Mouse (Mus musculus): ENCODE measurements at regions not wholly inside any gene's neighbourhood (a gene's known extent, or its start where the extent isn't known, plus 50 kb on each side); places are given as distances from the start of the nearest gene placed in this dataset.

GRCm38 (mm10) chr5:28919296-28920063 is 276.3 kb upstream of the Rnf32 start:
- no peak for DNase-seq (ENCODE audit: low spot score in 2 of 2)

GRCm38 (mm10) chr5:28904500-28904899 is 291.3 kb upstream of the Rnf32 start:
- DNase-seq (ENCODE audit: low spot score in 2 of 2) = no peak

GRCm38 (mm10) chr5:28903805-28904320 is 291.9 kb upstream of the Rnf32 start:
- DNase-seq (ENCODE audit: low spot score in 2 of 2) = no peak

GRCm38 (mm10) chr5:28892703-28893249 is 303.0 kb upstream of the Rnf32 start:
- DNase-seq (ENCODE audit: low spot score in 2 of 2) = no peak

DNA sequence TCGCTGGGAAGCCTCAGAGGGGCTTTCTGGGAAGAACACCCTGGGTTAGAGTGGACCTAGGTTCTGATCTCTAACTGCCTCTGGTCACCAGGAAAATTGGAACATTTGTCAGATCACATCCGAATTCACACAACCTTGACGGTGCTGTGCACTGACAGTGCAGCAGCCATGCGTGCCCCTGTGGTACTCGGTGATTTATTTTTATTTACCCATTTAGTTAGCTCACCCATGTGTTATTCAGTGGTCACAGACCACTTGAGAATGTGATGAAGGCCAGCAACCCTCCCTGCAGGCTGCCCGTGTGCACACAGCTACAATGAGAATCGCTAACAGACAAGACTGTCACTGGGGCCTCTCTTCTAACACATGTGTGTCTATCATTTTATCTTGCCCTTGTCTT is 303.8 kb upstream of the Rnf32 start:
- DNase-seq (ENCODE audit: low spot score in 2 of 2) = no peak

DNA sequence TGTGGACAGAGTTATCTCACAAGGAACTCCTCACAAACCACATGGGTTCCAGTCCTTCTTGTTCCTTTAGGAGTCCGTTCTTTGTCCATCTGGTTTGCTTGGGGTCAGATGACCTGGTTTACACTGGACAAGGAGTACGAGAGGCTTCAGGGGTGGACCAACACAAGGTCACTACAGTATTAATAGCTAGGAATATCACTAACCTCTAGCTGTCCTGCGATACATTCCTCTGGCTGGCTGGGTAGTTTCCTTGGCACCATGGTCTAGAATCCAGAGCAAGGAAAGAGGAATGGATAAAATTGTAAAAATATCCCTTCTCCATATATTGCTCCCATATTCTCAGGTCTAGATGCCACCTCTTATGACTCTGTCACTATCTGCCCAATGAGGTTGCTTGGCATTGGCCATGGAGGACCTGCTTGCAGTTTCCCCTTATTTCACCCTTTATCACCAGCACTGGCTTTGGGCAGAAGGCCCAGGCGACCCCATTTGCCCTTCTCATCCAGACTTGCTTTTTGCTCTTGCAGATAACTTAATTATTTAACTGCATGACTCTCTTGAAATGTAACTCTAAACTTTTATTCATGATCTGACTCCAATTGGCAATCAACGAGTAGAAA is 310.9 kb upstream of the Rnf32 start:
- no peak for DNase-seq (ENCODE audit: low spot score in 2 of 2)

DNA sequence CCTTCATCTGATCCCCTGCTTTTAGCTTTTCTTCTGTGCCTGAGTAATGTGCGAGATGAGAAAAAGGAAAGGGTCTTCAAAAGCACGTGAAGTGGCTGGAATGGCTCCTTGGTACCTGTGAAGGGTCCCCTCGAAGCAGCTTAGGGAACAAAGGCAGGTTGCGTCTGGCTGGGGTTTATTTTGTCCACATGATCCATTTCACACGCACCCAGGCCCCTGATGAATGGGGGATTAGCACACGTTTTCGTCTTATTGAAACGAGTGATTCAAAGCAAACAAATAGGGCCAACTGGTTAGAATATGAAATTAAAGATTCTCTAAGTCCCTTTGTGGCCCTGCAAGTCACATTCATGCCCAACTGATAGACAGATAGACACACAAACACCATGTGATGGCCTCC is 319.6 kb upstream of the Rnf32 start:
- no peak for DNase-seq (ENCODE audit: low spot score in 2 of 2)

DNA sequence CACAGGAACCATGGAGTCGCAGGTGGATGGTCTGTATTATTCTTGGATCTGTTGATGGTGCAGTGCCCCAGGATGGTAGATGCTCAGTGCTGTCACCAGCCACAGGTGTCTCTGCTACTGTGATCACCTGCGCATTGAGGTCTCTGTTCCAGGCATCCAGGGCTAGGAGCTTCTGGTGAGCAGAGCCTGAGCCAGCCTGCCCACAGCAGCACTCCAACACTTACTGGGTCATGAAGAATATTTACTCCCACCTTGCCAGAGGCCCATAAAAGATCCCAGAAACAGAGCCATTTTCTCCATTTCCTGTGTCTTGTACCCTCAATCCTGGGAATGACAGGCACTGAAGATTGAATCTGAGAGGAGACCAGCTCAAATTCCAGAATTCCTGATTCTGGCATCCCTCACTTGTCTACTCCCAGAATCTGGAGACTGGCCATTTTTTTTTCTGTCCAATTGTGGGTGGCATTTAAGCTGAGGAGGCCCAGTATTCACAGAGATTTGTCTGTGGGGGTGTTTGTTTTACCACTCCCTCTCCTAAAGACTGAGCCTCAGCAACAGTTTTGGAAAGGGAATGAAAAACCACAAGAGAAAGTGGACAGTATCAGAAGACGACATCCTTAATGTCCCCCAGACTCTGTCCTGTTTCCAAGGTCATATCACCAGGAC is 322.1 kb upstream of the Rnf32 start:
- no peak for DNase-seq (ENCODE audit: low spot score in 2 of 2)

- no peak for DNase-seq (ENCODE audit: low spot score in 2 of 2)
These were observed 336.0 kb upstream of the Rnf32 start for GRCm38 (mm10) chr5:28859604-28860371.

DNA sequence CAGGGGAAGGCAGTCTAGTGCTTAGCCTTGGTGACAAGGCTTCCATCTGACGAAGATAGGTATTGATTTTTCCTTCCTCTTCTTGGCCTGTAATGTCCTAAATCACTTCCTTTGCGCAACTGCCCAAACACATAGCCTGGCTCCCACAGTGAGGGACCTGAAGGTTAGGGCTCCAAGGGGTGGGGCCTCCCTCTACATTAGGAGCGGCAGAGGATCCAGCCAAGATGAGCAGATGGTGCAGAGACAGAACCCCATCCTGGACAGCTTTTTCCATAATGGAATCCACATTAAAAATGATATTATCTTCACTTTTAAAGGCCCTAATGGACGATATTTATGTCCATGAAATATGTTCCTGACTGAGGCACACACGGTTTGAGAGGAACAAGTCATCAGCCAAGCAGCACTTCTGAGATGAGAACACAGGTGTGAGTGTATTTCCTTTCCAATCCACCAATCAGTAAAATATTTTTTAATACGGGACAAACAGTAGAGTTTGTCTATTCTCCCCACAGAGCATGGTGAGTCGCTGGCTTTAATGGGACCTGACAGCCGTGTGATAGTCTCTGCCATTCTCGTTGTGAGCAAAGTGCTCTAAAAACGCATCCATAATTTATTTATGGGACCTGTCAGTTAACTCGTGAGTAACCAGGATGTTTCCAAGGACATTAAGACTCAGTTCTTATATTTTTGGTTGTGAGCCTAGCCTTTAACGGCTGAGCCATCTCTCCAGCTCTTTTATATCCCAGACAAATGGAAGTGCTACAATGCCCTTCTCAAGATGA is 357.5 kb upstream of the Rnf32 start:
- no peak for DNase-seq (ENCODE audit: low spot score in 2 of 2)

- no peak for DNase-seq (ENCODE audit: low spot score in 2 of 2)
These were observed 352.0 kb upstream of the Shh start for GRCm38 (mm10) chr5:28819091-28819490.

GRCm38 (mm10) chr5:28807950-28808349 is 340.9 kb upstream of the Shh start:
- no peak for DNase-seq (ENCODE audit: low spot score in 2 of 2)

- DNase-seq (ENCODE audit: low spot score in 2 of 2) = no peak
These were observed 332.4 kb upstream of the Shh start for GRCm38 (mm10) chr5:28799464-28799863.

DNA sequence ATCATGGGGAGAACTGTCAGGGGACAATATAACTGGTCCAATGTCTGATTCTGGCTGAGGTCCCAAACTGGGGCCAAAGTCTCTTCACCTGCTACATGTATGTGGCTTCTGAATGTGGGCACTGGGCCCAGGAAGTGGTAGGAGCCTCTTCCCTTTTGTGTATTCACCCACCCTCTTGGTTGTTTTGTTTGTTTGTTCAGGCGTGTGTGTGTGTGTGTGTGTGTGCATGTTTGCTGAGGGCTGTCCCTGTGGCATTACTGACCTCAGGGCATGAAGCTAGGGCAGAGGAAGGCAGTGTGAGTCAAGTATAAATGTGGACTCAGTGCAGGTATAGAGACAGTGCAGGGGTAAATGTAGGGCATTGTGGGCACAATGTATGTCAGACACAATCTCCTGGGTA is 331.3 kb upstream of the Shh start:
- DNase-seq (ENCODE audit: low spot score in 2 of 2) = no peak

GRCm38 (mm10) chr5:28795130-28795758 is 328.2 kb upstream of the Shh start:
- no peak for DNase-seq (ENCODE audit: low spot score in 2 of 2)

- DNase-seq (ENCODE audit: low spot score in 2 of 2) = no peak
These were observed 326.7 kb upstream of the Shh start for GRCm38 (mm10) chr5:28793781-28794180.

GRCm38 (mm10) chr5:28785347-28786060 is 318.4 kb upstream of the Shh start:
- DNase-seq (ENCODE audit: low spot score in 2 of 2) = no peak

DNA sequence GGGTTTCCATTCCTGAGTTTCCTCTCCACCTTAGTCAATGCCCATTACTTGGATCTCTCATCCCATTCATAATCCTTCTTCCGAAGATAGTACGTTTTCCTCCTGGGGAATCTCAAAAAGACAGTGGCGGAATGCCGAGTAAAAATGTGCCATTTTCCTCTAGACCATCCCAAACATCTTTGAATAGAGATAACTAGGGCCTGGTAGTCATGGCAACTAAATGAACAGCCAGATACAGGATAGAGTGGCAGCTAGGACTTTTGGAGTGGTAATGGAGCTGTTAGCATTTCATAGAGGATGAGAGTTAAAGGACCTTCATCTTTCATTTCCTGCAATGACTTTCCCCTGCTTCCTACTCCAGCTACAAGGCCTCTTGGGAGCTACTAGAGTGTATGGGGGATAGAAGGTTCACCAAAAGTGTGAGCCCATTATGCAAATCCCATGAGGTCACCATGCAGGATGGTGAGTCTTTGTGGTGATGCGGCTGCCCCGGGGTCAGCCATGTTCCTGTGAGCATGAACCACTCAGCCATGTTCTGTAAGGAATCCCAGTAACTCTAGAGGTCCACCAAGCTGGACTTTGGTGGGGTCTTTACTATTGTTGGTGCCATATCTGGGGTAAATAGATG is 317.4 kb upstream of the Shh start:
- no peak for DNase-seq (ENCODE audit: low spot score in 2 of 2)

GRCm38 (mm10) chr5:28775648-28776359 is 308.7 kb upstream of the Shh start:
- DNase-seq (ENCODE audit: low spot score in 2 of 2) = no peak

All from urinary bladder, postnatal 36 days (tissue).